Mouse (Mus musculus) liver, embryonic 14.5 days (tissue): ENCODE results near the gene Procr. TPM values are rescaled to one million over a fixed set of nuclear protein-coding genes. Genes with fewer than 3 reads are reported as not detected.

Experiments used
- ATAC-seq: fragments of 200-750 bp; cut with Nextera tagmentation; 2 replicates; pipeline ENCODE4 v1.8.0; 2017; ENCODE audit warnings: moderate number of reproducible peaks, mild to moderate bottlenecking, moderate library complexity; ENCODE audit not compliant: insufficient read depth
- DNase-seq, 3 experiments: peaks; one replicate each; pipeline ENCODE4 v3.0.0-alpha.2; 2012 to 2013; ENCODE audit warnings: low read depth in 3 of 3, low spot score in 3 of 3
- H3K27ac ChIP-seq: fragments of 300-500 bp; sonication (generic); 2 replicates; pipeline ENCODE4 v1.5.1; 2014; ENCODE audit warnings: moderate library complexity, mild to moderate bottlenecking, control low read depth, inconsistent platforms
- H3K27me3 ChIP-seq: fragments of 300-500 bp; sonication (generic); 2 replicates; pipeline ENCODE4 v1.6.1; 2014; ENCODE audit warnings: mild to moderate bottlenecking, low read length, moderate library complexity; ENCODE audit not compliant: control insufficient read depth, insufficient read depth
- H3K36me3 ChIP-seq: fragments of 300-500 bp; sonication (generic); replicated peaks from 2 replicates; pipeline ENCODE4 v1.6.1; 2014; ENCODE audit warnings: low read depth; ENCODE audit not compliant: control insufficient read depth, insufficient read depth
- H3K4me1 ChIP-seq, 2 experiments: fragments of 200-500 bp in 1 of 2; fragments of 300-500 bp in 1 of 2; sonication (generic) in 1 of 2; replicated peaks; 2 replicates each; pipeline ENCODE4 v1.6.1; 2012 to 2014; ENCODE audit warnings: antibody characterized with exemption in 1 of 2, inconsistent platforms in 1 of 2, low read length in 1 of 2; ENCODE audit not compliant: control insufficient read depth in 2 of 2, insufficient read depth in 2 of 2
- H3K4me2 ChIP-seq: fragments of 300-500 bp; sonication (generic); 2 replicates; pipeline ENCODE4 v1.6.1; 2014; ENCODE audit warnings: low read depth, mild to moderate bottlenecking, control low read depth, moderate library complexity
- H3K4me3 ChIP-seq, 2 experiments: fragments of 200-500 bp in 1 of 2; fragments of 300-500 bp in 1 of 2; sonication (generic) in 1 of 2; 2 replicates each; pipeline ENCODE4 v1.5.1; 2012 to 2014; ENCODE audit warnings: low read depth in 2 of 2, low read length in 2 of 2, mild to moderate bottlenecking in 2 of 2, control low read depth in 1 of 2, inconsistent platforms in 1 of 2, moderate library complexity in 1 of 2; ENCODE audit not compliant: insufficient read depth in 1 of 2
- H3K9ac ChIP-seq: fragments of 300-500 bp; sonication (generic); replicated peaks from 2 replicates; pipeline ENCODE4 v1.6.1; 2014; ENCODE audit warnings: mild to moderate bottlenecking, control low read depth, moderate library complexity
- H3K9me3 ChIP-seq: fragments of 300-500 bp; sonication (generic); 2 replicates; pipeline ENCODE4 v1.6.1; 2016; ENCODE audit warnings: low read length, mixed read lengths; ENCODE audit not compliant: control insufficient read depth
- CTCF ChIP-seq: IDR thresholded peaks from 2 replicates; pipeline ENCODE4 v1.5.1; 2016; ENCODE audit warnings: antibody characterized with exemption, low read depth, control low read depth
- EP300 ChIP-seq: IDR thresholded peaks from 2 replicates; pipeline ENCODE4 v1.6.1; 2016; ENCODE audit warnings: antibody characterized with exemption, low read depth
- WGBS: fragments of 180-500 bp; shearing (Covaris S2); extraction: QIAGEN DNeasy Blood & Tissue Kit; methylation state at CpG from one replicate; pipeline ENCODE4 v1.1.7; 2014; ENCODE audit not compliant: insufficient replicate concordance; 5-methylcytosine and 5-hydroxymethylcytosine counted together
- polyA plus RNA-seq, 2 experiments: library from polyadenylated mRNA; depleted of rRNA in 1 of 2; stranded (reverse) in 1 of 2; unstranded in 1 of 2; fragments of >200 nt; fragmentation: Nextera tagmentation in 1 of 2; extraction: Ambion mirVana in 1 of 2; gene quantifications; 2 replicates each; pipeline versions ENCODE4 v1.2.1 to v1.2.3; 2012 to 2014

Gene Procr
- polyA plus RNA-seq, 2 experiments, result 0.74 to 0.93 TPM

DNA sequence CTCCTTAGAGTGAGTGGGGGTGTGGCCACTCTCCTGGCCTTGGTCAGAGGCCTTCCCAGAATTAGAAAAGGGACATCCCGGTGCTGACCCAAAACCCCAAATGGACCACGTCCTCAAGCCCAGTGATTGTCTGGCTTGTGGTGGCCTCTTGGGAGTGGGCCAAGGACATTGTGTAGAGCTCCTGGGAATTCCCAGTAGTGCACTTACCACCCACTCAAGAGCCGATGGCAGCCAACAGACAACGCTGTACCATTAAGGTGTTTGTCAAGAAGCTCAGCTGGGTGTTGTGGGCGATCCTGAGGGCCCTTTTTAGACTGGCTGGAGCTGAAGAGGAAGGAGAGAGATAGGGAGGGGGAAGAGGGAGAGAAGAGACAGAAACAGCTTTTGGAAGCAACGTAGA is 33.6 kb downstream of the Procr start:
- DNase-seq, result no peak
- 56% methylated on average over 6 of the region's 6 CpGs for WGBS
- no peak overlapping the region for H3K4me2 ChIP-seq
- H3K27me3 ChIP-seq, result no peaks in the 10 kb centered on the region; the same call in 1 of the 2 replicates
- TF ChIP-seq EP300 (no peak), CTCF (no peak)
- H3K27ac ChIP-seq, result no peak overlapping the region
- H3K9me3 ChIP-seq, result no peaks in the 10 kb centered on the region
- no peak for ATAC-seq
- H3K36me3 ChIP-seq, result no peaks in the 10 kb centered on the region
- no peak overlapping the region for H3K4me3 ChIP-seq
- no peak overlapping the region for H3K9ac ChIP-seq
- no peaks in the 10 kb centered on the region for H3K4me1 ChIP-seq

DNA sequence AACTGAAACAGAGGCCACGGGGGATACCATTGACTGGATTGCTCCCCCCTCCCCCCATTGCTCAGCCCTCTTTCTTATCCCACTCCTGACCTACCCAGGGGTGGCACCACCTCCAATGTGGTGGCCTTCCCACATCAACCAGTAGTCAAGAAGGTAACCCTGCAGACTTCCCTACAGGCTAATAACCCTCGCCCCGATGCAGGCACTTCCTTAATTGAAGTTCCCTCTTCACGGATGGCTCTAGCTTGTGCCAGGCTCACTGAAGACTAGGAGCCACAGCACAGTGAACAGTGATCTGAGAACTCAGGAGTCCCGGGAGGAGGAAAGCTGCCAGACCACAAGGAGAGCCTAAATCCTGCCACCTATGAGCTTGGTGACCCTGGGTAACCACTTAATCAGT is 36.0 kb downstream of the Procr start:
- Histone ChIP-seq H3K9ac (no peak overlapping the region), H3K27ac (no peak overlapping the region), H3K9me3 (no peaks in the 10 kb centered on the region), H3K4me2 (no peak overlapping the region), H3K36me3 (no peaks in the 10 kb centered on the region), H3K4me3 (no peak overlapping the region), H3K27me3 (no peaks in the 10 kb centered on the region; the same call in 1 of the 2 replicates), H3K4me1 (no peaks in the 10 kb centered on the region)
- DNase-seq (no peak), ATAC-seq (no peak)
- 33% methylated on average over 5 of the region's 5 CpGs for WGBS
- TF ChIP-seq EP300, result no peak
- no peak for TF ChIP-seq CTCF

DNA sequence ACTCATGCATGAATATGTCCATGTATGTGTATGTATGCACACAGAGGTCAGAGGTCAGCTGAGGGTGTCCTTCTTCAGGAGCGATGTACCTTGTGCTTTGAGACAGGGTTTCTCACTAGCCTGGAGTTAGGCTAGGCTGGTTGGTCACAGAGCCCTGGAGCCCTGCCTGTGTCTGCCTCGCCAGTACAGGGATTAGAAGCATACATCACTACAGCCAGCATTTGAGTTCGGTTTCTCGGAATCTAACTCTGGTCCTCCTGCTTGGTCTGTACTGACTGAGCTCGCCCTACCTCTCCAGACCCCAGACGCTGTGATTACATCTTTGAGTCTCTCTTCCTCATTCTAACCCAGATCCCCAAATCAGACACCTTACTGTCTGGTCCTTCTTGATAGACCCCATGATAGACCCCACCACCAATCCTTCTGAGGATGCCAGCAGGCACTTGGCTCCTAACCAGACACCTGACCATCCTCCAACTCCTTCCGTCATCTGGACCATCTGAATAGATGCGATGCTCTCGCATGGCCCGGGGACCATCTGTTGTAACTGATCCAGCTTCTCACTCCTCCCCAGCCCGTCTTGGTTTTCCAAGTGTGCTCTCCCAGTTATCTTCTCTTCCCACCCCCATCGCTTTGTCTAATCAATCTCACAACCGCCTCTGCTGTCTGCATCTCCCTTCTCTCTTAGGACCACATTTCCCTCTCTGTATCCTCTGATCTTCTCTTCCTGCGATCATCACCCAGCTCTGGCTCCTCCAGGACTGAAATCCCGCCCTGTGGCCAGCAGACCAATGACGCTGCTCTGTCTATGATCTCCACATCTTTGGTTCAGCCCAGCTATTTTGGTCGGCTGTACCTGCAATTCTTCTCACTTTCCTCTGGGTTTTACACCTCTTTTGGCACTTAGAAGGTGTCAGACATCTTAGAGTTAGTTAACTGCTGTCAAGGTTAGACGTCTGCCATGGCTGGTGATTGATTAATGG is 37.3 kb downstream of the Procr start:
- no peaks in the 10 kb centered on the region; the same call in 1 of the 2 replicates for H3K27me3 ChIP-seq
- TF ChIP-seq CTCF, result no peak
- ATAC-seq, result no peak
- DNase-seq, result no peak
- no peak overlapping the region for H3K27ac ChIP-seq
- no peaks in the 10 kb centered on the region for H3K9me3 ChIP-seq
- no peak overlapping the region for H3K9ac ChIP-seq
- no peak overlapping the region for H3K4me2 ChIP-seq
- no peak overlapping the region for H3K4me3 ChIP-seq
- 47% methylated on average over 18 of the region's 18 CpGs for WGBS
- H3K36me3 ChIP-seq, result no peaks in the 10 kb centered on the region
- H3K4me1 ChIP-seq, result no peaks in the 10 kb centered on the region

DNA sequence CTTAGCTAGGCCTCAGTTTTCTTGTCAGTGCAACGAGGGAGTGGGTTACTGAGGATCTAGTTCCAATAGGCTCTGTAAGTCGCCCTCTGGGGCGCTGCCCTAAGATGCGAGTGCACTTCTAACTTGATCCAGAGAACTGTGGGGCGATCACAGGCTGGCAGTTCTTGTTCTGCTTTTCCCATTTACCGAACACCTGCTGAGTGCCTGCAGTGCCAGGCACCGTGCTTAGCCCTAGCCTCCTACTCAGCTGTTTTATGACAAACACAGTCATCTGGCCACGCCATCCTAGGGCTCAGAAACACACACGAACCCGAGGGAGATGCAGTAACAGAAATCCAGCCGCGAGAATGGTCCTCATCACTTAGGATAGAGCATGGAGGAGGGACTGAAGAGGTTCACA is 42.0 kb downstream of the Procr start:
- no peaks in the 10 kb centered on the region for H3K9me3 ChIP-seq
- no peak for TF ChIP-seq EP300
- TF ChIP-seq CTCF, result no peak
- no peak overlapping the region for H3K4me3 ChIP-seq
- no peak overlapping the region for H3K9ac ChIP-seq
- ATAC-seq (no peak), DNase-seq (no peak)
- no peaks in the 10 kb centered on the region; the same call in 1 of the 2 replicates for H3K27me3 ChIP-seq
- 32% methylated on average over 12 of the region's 12 CpGs for WGBS
- no peak overlapping the region for H3K4me2 ChIP-seq
- no peaks in the 10 kb centered on the region for H3K36me3 ChIP-seq
- no peak overlapping the region for H3K27ac ChIP-seq
- H3K4me1 ChIP-seq, result no peaks in the 10 kb centered on the region

DNA sequence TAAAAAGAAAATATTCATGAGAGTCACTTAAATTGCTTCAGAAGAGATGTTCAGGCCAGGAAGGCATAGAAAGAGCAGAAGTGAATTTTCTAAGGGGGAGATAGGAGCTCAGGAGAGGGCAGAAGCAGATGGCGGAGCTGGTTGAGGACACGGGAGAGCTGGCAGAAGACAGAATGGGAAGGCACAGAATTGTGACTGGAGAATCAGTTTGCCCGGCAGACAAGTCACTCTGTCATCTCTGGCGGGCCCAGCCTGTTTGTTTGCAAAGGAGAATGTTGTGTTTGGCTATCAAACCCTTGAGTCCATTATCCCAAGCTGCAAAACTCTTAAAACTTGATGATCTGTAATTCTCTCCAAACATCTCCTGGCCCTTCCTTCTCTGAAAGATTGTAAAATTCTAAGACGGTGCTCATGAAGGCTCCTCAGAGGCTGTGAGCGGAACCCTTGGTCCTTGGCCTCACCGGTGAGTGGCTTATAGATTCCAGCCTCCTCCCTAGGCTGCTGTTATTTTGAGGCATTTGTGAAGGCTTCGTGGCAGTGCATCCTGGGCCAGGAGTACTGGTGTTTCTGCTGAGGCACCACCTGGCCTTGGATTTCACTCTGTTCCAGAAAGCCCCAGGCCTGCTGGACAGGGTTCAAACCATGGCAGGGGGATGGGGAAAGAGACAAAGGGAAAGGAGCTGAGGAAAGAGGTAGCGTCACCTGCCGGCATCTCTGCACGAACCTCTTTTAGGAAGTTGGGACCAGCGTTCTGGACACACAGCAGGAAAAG is 43.9 kb downstream of the Procr start:
- Histone ChIP-seq H3K4me3 (no peak overlapping the region), H3K9me3 (no peaks in the 10 kb centered on the region), H3K27me3 (no peaks in the 10 kb centered on the region), H3K9ac (no peak overlapping the region), H3K4me2 (no peak overlapping the region), H3K27ac (no peak overlapping the region), H3K36me3 (no peaks in the 10 kb centered on the region), H3K4me1 (no peaks in the 10 kb centered on the region)
- WGBS, result 72% methylated on average over 12 of the region's 12 CpGs
- ATAC-seq (no peak), DNase-seq (no peak)
- no peak for TF ChIP-seq EP300
- no peak for TF ChIP-seq CTCF
